ENCODE assay signal across 27 mouse cellular contexts in the genomic region with DNA sequence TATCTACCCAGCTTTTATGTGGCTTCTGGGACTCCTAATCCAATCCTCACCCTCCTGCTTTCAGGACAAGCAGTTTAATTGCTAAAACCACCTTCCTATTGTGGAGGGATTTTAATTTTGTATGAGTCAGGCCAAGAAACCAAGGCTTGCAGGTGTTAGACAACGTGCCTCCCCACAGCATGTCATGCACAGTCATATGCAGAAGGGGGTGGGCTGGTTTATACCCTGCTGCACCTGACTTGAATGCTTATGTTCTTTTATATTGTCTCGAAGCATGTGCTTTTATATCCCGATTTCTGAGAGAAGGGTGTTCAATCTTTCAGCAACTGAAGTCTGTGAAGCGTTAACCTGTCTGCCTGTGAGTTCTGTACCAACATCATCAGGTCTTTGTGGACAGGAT. TPM values are rescaled to one million over a fixed set of nuclear protein-coding genes. Genes with fewer than 3 reads are reported as not detected.
A peak's percentile ranks its signal among the peaks of the same experiment; 100 is the strongest.
DNase-seq lines count a peak whose midpoint lies in the region; ATAC-seq lines count a peak whose summit lies in the region.
"Had no signal": no experiment of that assay in that cellular context is flagged by ENCODE, and none has a peak within 500 bp of the region (broad histone marks: within the 10 kb centered on the region; RNA-seq: fewer than 3 reads in every experiment).

No protein-coding gene starts in this region.

- H3K9me3 ChIP-seq in forebrain, embryonic 13.5 days (replicated peaks), result no peaks in the 10 kb centered on the region
- no peaks in the 10 kb centered on the region for H3K9me3 ChIP-seq in forebrain, embryonic 10.5 days
- no peaks in the 10 kb centered on the region for H3K9me3 ChIP-seq in heart, embryonic 13.5 days
- H3K9me3 ChIP-seq in heart, embryonic 11.5 days (replicated peaks; ENCODE audit: control insufficient read depth, low read length), result no peaks in the 10 kb centered on the region
- no peaks in the 10 kb centered on the region for H3K9me3 ChIP-seq in hindbrain, embryonic 16.5 days (ENCODE audit: control insufficient read depth, low read length)
- no peaks in the 10 kb centered on the region for H3K9me3 ChIP-seq in hindbrain, embryonic 12.5 days (replicated peaks)
- H3K9me3 ChIP-seq in forebrain, embryonic 16.5 days (ENCODE audit: control insufficient read depth, low read length), result no peaks in the 10 kb centered on the region
- H3K9me3 ChIP-seq: intestine, embryonic 15.5 days; limb, embryonic 10.5 days had no signal

- no peak overlapping the region for H3K9ac ChIP-seq in forebrain, embryonic 13.5 days
- H3K9ac ChIP-seq in heart, embryonic 13.5 days, result no peak overlapping the region
- H3K9ac ChIP-seq in heart, embryonic 11.5 days (ENCODE audit: low read depth, low read length), result no peak overlapping the region
- H3K9ac ChIP-seq in hindbrain, embryonic 16.5 days (ENCODE audit: low read depth, low read length), result no peak overlapping the region
- H3K9ac ChIP-seq in hindbrain, embryonic 12.5 days, result no peak overlapping the region
- H3K9ac ChIP-seq in forebrain, embryonic 16.5 days (replicated peaks; ENCODE audit: low read depth, low read length), result no peak overlapping the region
- H3K9ac ChIP-seq: intestine, embryonic 15.5 days; liver, postnatal 0 days had no signal

- 43% methylated on average over 4 of the region's 4 CpGs for WGBS in forebrain, embryonic 13.5 days
- WGBS in forebrain, embryonic 10.5 days, result 65% methylated on average over 4 of the region's 4 CpGs
- 75% methylated on average over 4 of the region's 4 CpGs for WGBS in heart, embryonic 13.5 days
- WGBS in heart, embryonic 11.5 days (ENCODE audit: insufficient replicate concordance), result 76% methylated on average over 4 of the region's 4 CpGs
- 32% methylated on average over 4 of the region's 4 CpGs for WGBS in hindbrain, embryonic 16.5 days
- WGBS in hindbrain, embryonic 12.5 days, result 55% methylated on average over 4 of the region's 4 CpGs
- 31% methylated on average over 4 of the region's 4 CpGs for WGBS in forebrain, embryonic 16.5 days

- 0 out of 2 replicates have a peak, but pooled peaks cover 9% of the 10 kb centered on the region for H3K36me3 ChIP-seq in forebrain, embryonic 13.5 days (ENCODE audit: poor library complexity, severe bottlenecking)
- H3K36me3 ChIP-seq in forebrain, embryonic 10.5 days (replicated peaks), result no peaks in the 10 kb centered on the region
- peaks cover 73% of the 10 kb centered on the region for H3K36me3 ChIP-seq in heart, embryonic 13.5 days
- H3K36me3 ChIP-seq in heart, embryonic 11.5 days (ENCODE audit: control insufficient read depth, insufficient read depth, low read length), result peaks cover 6% of the 10 kb centered on the region; the same call in 1 of the 2 replicates
- peaks cover 10% of the 10 kb centered on the region for H3K36me3 ChIP-seq in hindbrain, embryonic 16.5 days (ENCODE audit: control insufficient read depth, insufficient read depth, low read length)
- H3K36me3 ChIP-seq in hindbrain, embryonic 12.5 days, result peaks cover 4% of the 10 kb centered on the region; the same call in 1 of the 2 replicates
- H3K36me3 ChIP-seq in forebrain, embryonic 16.5 days (ENCODE audit: control insufficient read depth, insufficient read depth), result peaks cover 9% of the 10 kb centered on the region
- H3K36me3 ChIP-seq: G1E; intestine, embryonic 15.5 days had no signal

- H3K4me1 ChIP-seq in forebrain, embryonic 13.5 days, result peaks cover 20% of the 10 kb centered on the region
- H3K4me1 ChIP-seq in forebrain, embryonic 10.5 days, result peaks cover 15% of the 10 kb centered on the region; the same call in 1 of the 2 replicates
- peaks cover 53% of the 10 kb centered on the region for H3K4me1 ChIP-seq in heart, embryonic 13.5 days
- no peaks in the 10 kb centered on the region for H3K4me1 ChIP-seq in heart, embryonic 11.5 days (ENCODE audit: control insufficient read depth, insufficient read depth, low read length)
- H3K4me1 ChIP-seq in hindbrain, embryonic 16.5 days (ENCODE audit: control insufficient read depth, insufficient read depth, low read depth, low read length), result peaks cover 4% of the 10 kb centered on the region; the same call in 1 of the 2 replicates
- peaks cover 5% of the 10 kb centered on the region for H3K4me1 ChIP-seq in hindbrain, embryonic 12.5 days
- peaks cover 33% of the 10 kb centered on the region for H3K4me1 ChIP-seq in forebrain, embryonic 16.5 days (replicated peaks; ENCODE audit: control insufficient read depth, insufficient read depth, low read length)
- H3K4me1 ChIP-seq: limb, embryonic 10.5 days had no signal

- 0 out of 2 replicates have a peak, but pooled peaks have one; percentile 25 for ATAC-seq in forebrain, embryonic 13.5 days
- ATAC-seq in heart, embryonic 13.5 days (ENCODE audit: extremely low read depth, insufficient number of reproducible peaks, low FRiP score, low TSS enrichment), result no peak
- no peak for ATAC-seq in heart, embryonic 11.5 days (replicated peaks; ENCODE audit: insufficient number of reproducible peaks, low FRiP score, low TSS enrichment)
- 0 out of 2 replicates have a peak, but pooled peaks have one; percentile 40 for ATAC-seq in hindbrain, embryonic 16.5 days
- no peak for ATAC-seq in hindbrain, embryonic 12.5 days (ENCODE audit: low FRiP score)
- no peak for ATAC-seq in forebrain, embryonic 16.5 days
- ATAC-seq: activated CD4-positive, CD25-positive, alpha-beta regulatory T cell, adult 4 months; intestine, embryonic 15.5 days; liver, postnatal 0 days had no signal

- H3K4me3 ChIP-seq in forebrain, embryonic 13.5 days, result no peak overlapping the region
- H3K4me3 ChIP-seq in forebrain, embryonic 10.5 days, result no peak overlapping the region
- no peak overlapping the region for H3K4me3 ChIP-seq in heart, embryonic 13.5 days
- H3K4me3 ChIP-seq in heart, embryonic 11.5 days (ENCODE audit: low read depth, low read length), result no peak overlapping the region
- H3K4me3 ChIP-seq in hindbrain, embryonic 16.5 days (ENCODE audit: low read length), result no peak overlapping the region
- H3K4me3 ChIP-seq in hindbrain, embryonic 12.5 days, result no peak overlapping the region
- H3K4me3 ChIP-seq in forebrain, embryonic 16.5 days (replicated peaks; ENCODE audit: low read length), result no peak overlapping the region
- H3K4me3 ChIP-seq: intestine, embryonic 15.5 days; left cerebral cortex, adult 2 months; limb, embryonic 10.5 days had no signal

- H3K4me2 ChIP-seq in forebrain, embryonic 13.5 days, result no peak overlapping the region
- no peak overlapping the region for H3K4me2 ChIP-seq in heart, embryonic 13.5 days
- no peak overlapping the region for H3K4me2 ChIP-seq in heart, embryonic 11.5 days
- H3K4me2 ChIP-seq in hindbrain, embryonic 16.5 days (ENCODE audit: low read length), result no peak overlapping the region
- H3K4me2 ChIP-seq in hindbrain, embryonic 12.5 days (replicated peaks), result no peak overlapping the region
- H3K4me2 ChIP-seq in forebrain, embryonic 16.5 days (ENCODE audit: low read length), result no peak overlapping the region
- H3K4me2 ChIP-seq: intestine, embryonic 15.5 days had no signal

- H3K27ac ChIP-seq in forebrain, embryonic 13.5 days, result no peak overlapping the region
- H3K27ac ChIP-seq in forebrain, embryonic 10.5 days, result no peak overlapping the region
- peak overlapping the region; percentile 74; the same call in 1 of the 2 replicates for H3K27ac ChIP-seq in heart, embryonic 13.5 days (replicated peaks)
- no peak overlapping the region for H3K27ac ChIP-seq in heart, embryonic 11.5 days (ENCODE audit: low read depth, low read length)
- H3K27ac ChIP-seq in hindbrain, embryonic 16.5 days (ENCODE audit: low read depth, low read length), result no peak overlapping the region; the same call in 1 of the 2 replicates
- no peak overlapping the region for H3K27ac ChIP-seq in hindbrain, embryonic 12.5 days
- H3K27ac ChIP-seq in forebrain, embryonic 16.5 days (ENCODE audit: low read length), result peak overlapping the region; percentile 47; the same call in 1 of the 2 replicates
- H3K27ac ChIP-seq: intestine, embryonic 15.5 days; left cerebral cortex, adult 2 months; limb, embryonic 10.5 days had no signal

- no peak for DNase-seq in forebrain, embryonic 10.5 days (ENCODE audit: extremely low spot score, low spot score)
- no peak for DNase-seq in spleen, adult 12 weeks (ENCODE audit: low spot score)
- DNase-seq: adrenal gland, postnatal 10 days; cerebellum, adult 11 months; gastrocnemius, postnatal 36 days; heart, postnatal 36 days; kidney, adult 9 months; kidney, postnatal 25 days; layer of hippocampus, adult 9-11 months; liver, postnatal 0 days; lung, postnatal 10 days; midbrain, embryonic 14.5 days; right cerebral cortex, adult 18-20 months; thymus, postnatal 25 days had no signal

- H3K27me3 ChIP-seq in forebrain, embryonic 13.5 days, result no peaks in the 10 kb centered on the region
- H3K27me3 ChIP-seq in forebrain, embryonic 10.5 days (ENCODE audit: poor library complexity, severe bottlenecking), result no peaks in the 10 kb centered on the region
- no peaks in the 10 kb centered on the region for H3K27me3 ChIP-seq in heart, embryonic 13.5 days (replicated peaks)
- H3K27me3 ChIP-seq in heart, embryonic 11.5 days (ENCODE audit: control insufficient read depth, insufficient read depth, low read length), result no peaks in the 10 kb centered on the region
- no peaks in the 10 kb centered on the region for H3K27me3 ChIP-seq in hindbrain, embryonic 16.5 days (replicated peaks; ENCODE audit: control insufficient read depth, insufficient read depth, low read length)
- no peaks in the 10 kb centered on the region for H3K27me3 ChIP-seq in hindbrain, embryonic 12.5 days
- H3K27me3 ChIP-seq in forebrain, embryonic 16.5 days (replicated peaks; ENCODE audit: control insufficient read depth, insufficient read depth, low read length), result no peaks in the 10 kb centered on the region
- H3K27me3 ChIP-seq: intestine, embryonic 15.5 days had no signal

RNA-seq across cellular contexts. Expression of gene Gm11096, which starts 37.3 kb away (rescaled TPM):
- not detected in 2 replicates for polyA plus RNA-seq in forebrain, embryonic 13.5 days (2015; fragmentation: Nextera tagmentation; extraction: Ambion mirVana)
- not detected in 2 replicates for polyA plus RNA-seq in forebrain, embryonic 10.5 days (2016; fragmentation: Nextera tagmentation; extraction: Ambion mirVana)
- not detected in 2 replicates for polyA plus RNA-seq in heart, embryonic 13.5 days (2015; fragmentation: Nextera tagmentation; extraction: Ambion mirVana)
- not detected in 2 replicates for polyA plus RNA-seq in heart, embryonic 11.5 days (2014; fragmentation: Nextera tagmentation; extraction: Ambion mirVana)
- not detected in 2 replicates for polyA plus RNA-seq in hindbrain, embryonic 16.5 days (2015; fragmentation: Nextera tagmentation; extraction: Ambion mirVana)
- not detected in 2 replicates for polyA plus RNA-seq in hindbrain, embryonic 12.5 days (2016; fragmentation: Nextera tagmentation; extraction: Ambion mirVana)
- polyA plus RNA-seq in forebrain, embryonic 16.5 days (2015; fragmentation: Nextera tagmentation; extraction: Ambion mirVana), result not detected in 2 replicates
- polyA plus RNA-seq: activated CD4-positive, CD25-positive, alpha-beta regulatory T cell, adult 4 months; G1E; intestine, embryonic 15.5 days; limb, embryonic 10.5 days; liver, adult 2 months; liver, postnatal 0 days; midbrain, embryonic 14.5 days; testis, adult 2 months had no signal

Comparison
In these comparisons a context has a peak if more than half of its experiments do, and no peak if none do; other contexts are left out.
1. ATAC-seq: peak in forebrain, embryonic 13.5 days (single experiment) and hindbrain, embryonic 16.5 days (single experiment); none in heart, embryonic 13.5 days (single experiment), heart, embryonic 11.5 days (single experiment), hindbrain, embryonic 12.5 days (single experiment) and forebrain, embryonic 16.5 days (single experiment).
2. H3K27ac ChIP-seq: peak in heart, embryonic 13.5 days (single experiment) and forebrain, embryonic 16.5 days (single experiment); none in forebrain, embryonic 13.5 days (single experiment), forebrain, embryonic 10.5 days (single experiment), heart, embryonic 11.5 days (single experiment), hindbrain, embryonic 16.5 days (single experiment) and hindbrain, embryonic 12.5 days (single experiment).